Comparison of ENCODE assay signal across 8 mouse cellular contexts in genomic region chr5:143464100-143464756, GRCm38 (mm10). TPM values are rescaled to one million over a fixed set of nuclear protein-coding genes. Genes with fewer than 3 reads are reported as not detected.
A peak's percentile ranks its signal among the peaks of the same experiment; 100 is the strongest.
DNase-seq lines count a peak whose midpoint lies in the region; ATAC-seq and TF ChIP-seq lines count a peak whose summit lies in the region.

Gene Daglb, plus strand, starts transcription at chr5:143464584.

- DNase-seq in A20 (ENCODE audit: low read depth, low spot score) = peak; percentile 97
- peak; percentile 96 for DNase-seq in heart, embryonic 10.5 days (ENCODE audit: low spot score)
- peak; percentile 90 for DNase-seq in liver
- DNase-seq in spleen, postnatal 4 days (ENCODE audit: low spot score in 2 of 2) = peak; percentile 87 to 94

- H3K27ac ChIP-seq in bone marrow macrophage, adult 2 months (ENCODE audit: insufficient read depth, low read depth, low read length) = peak within 1 kb of the TSS; percentile 61
- no peak within 1 kb of the TSS for H3K27ac ChIP-seq in embryonic fibroblast, embryonic 13.5 days (ENCODE audit: insufficient read depth, low read length)
- H3K27ac ChIP-seq in heart, embryonic 10.5 days = peak within 1 kb of the TSS; percentile 85
- H3K27ac ChIP-seq in kidney, embryonic 15.5 days = peak within 1 kb of the TSS; percentile 28; the same call in 1 of the 2 replicates

- H3K9ac ChIP-seq in kidney, embryonic 15.5 days = peak within 1 kb of the TSS; percentile 68

- peaks cover 14% of the 10 kb centered on the region for H3K4me1 ChIP-seq in bone marrow macrophage, adult 2 months (ENCODE audit: control insufficient read depth, insufficient read depth, low read length)
- 0 out of 2 replicates have a peak, but pooled peaks cover 3% of the 10 kb centered on the region for H3K4me1 ChIP-seq in embryonic fibroblast, embryonic 13.5 days (ENCODE audit: control insufficient read depth, insufficient read depth, low read length)
- peaks cover 15% of the 10 kb centered on the region for H3K4me1 ChIP-seq in heart, embryonic 10.5 days
- H3K4me1 ChIP-seq in kidney, embryonic 15.5 days = peaks cover 16% of the 10 kb centered on the region

- no peaks in the 10 kb centered on the region for H3K27me3 ChIP-seq in heart, embryonic 10.5 days (ENCODE audit: insufficient read depth, poor library complexity, severe bottlenecking)
- H3K27me3 ChIP-seq in kidney, embryonic 15.5 days = peaks cover 12% of the 10 kb centered on the region; the same call in 1 of the 2 replicates

- H3K36me3 ChIP-seq in heart, embryonic 10.5 days = peaks cover 19% of the 10 kb centered on the region
- H3K36me3 ChIP-seq in kidney, embryonic 15.5 days = peaks cover 8% of the 10 kb centered on the region

- ATAC-seq in kidney, embryonic 15.5 days (replicated peaks; ENCODE audit: low FRiP score) = peak; percentile 96
- peak; percentile 87 for ATAC-seq in monocyte, adult 5-6 weeks (replicated peaks; ENCODE audit: insufficient number of reproducible peaks, low FRiP score, low TSS enrichment, poor library complexity, severe bottlenecking)

- WGBS in heart, embryonic 10.5 days = 3% methylated on average over 43 of the region's 43 CpGs
- 2% methylated on average over 43 of the region's 43 CpGs for WGBS in kidney, embryonic 15.5 days

- TF ChIP-seq POLR2A in bone marrow macrophage, adult 2 months (IDR thresholded peaks at IDR 0.05; ENCODE audit: borderline replicate concordance, low read depth, low read length) = no peak
- TF ChIP-seq POLR2A in embryonic fibroblast, embryonic 13.5 days (IDR thresholded peaks at IDR 0.05; ENCODE audit: low read depth, low read length) = peak; percentile 74

- H3K9me3 ChIP-seq in heart, embryonic 10.5 days = no peaks in the 10 kb centered on the region
- H3K9me3 ChIP-seq in kidney, embryonic 15.5 days (replicated peaks) = no peaks in the 10 kb centered on the region

- H3K4me2 ChIP-seq in kidney, embryonic 15.5 days = peak within 1 kb of the TSS; percentile 94

- no peak for TF ChIP-seq CTCF in bone marrow macrophage, adult 2 months (IDR thresholded peaks at IDR 0.05; ENCODE audit: low read depth, low read length)
- no peak for TF ChIP-seq CTCF in embryonic fibroblast, embryonic 13.5 days (IDR thresholded peaks at IDR 0.05; ENCODE audit: borderline replicate concordance, insufficient read depth, low read length)

- H3K4me3 ChIP-seq in bone marrow macrophage, adult 2 months (ENCODE audit: insufficient read depth, low read length) = peak within 1 kb of the TSS; percentile 90
- peak within 1 kb of the TSS; percentile 63 for H3K4me3 ChIP-seq in embryonic fibroblast, embryonic 13.5 days (ENCODE audit: insufficient read depth, low read length)
- H3K4me3 ChIP-seq in heart, embryonic 10.5 days = peak within 1 kb of the TSS; percentile 78
- peak within 1 kb of the TSS; percentile 64 for H3K4me3 ChIP-seq in kidney, embryonic 15.5 days (replicated peaks)

RNA-seq across cellular contexts. Expression of gene Daglb, which starts in this region (rescaled TPM):
- polyA plus RNA-seq in bone marrow macrophage, adult 2 months (2012; ENCODE audit: insufficient read depth, insufficient read length, missing spikeins) = 60.0 and 64.7 TPM in 2 replicates
- polyA plus RNA-seq in embryonic fibroblast, embryonic 13.5 days (2011; ENCODE audit: insufficient read length, low read depth, missing spikeins) = 6.2 and 7.1 TPM in 2 replicates
- 11.9 and 13.9 TPM in 2 replicates for polyA plus RNA-seq in heart, embryonic 10.5 days (2016; fragmentation: Nextera tagmentation; extraction: Ambion mirVana)
- 7.1 and 8.6 TPM in 2 replicates for polyA plus RNA-seq in kidney, embryonic 15.5 days (2015; fragmentation: Nextera tagmentation; extraction: Ambion mirVana)
- 25.0 to 39.5 TPM (median 28.8 TPM) in 3 replicates for total RNA-seq in monocyte, adult 5-6 weeks (2017)
